Mouse (Mus musculus): ENCODE results near the gene Pex11a. TPM values are rescaled to one million over a fixed set of nuclear protein-coding genes. Genes with fewer than 3 reads are reported as not detected.
A peak's percentile ranks its signal among the peaks of the same experiment; 100 is the strongest.
"Not testable (repeated sequence)": the region's sequence is repeated elsewhere in the genome, so short reads cannot be mapped to it uniquely, and the experiment has no call there.

Gene Pex11a
- polyA plus RNA-seq (2015; fragmentation: Nextera tagmentation; extraction: Ambion mirVana): 12.7 and 12.8 TPM in 2 replicates

GRCm38 (mm10) chr7:79742659-79743536, at the start of gene Pex11a, which contains the start of gene Wdr93:
Gene Pex11a (minus strand): TSS chr7:79743131.
Gene Wdr93 (plus strand): TSS chr7:79743163.
- ATAC-seq: peak; percentile 90
- H3K4me2 ChIP-seq (ENCODE audit: low read depth, low read length): peak within 1 kb of the TSS; percentile 95
- H3K9ac ChIP-seq (ENCODE audit: low read depth, low read length): peak within 1 kb of the TSS; percentile 76
- peak within 1 kb of the TSS; percentile 72 for H3K4me3 ChIP-seq (ENCODE audit: low read length)
- no peaks in the 10 kb centered on the region for H3K27me3 ChIP-seq (replicated peaks; ENCODE audit: control insufficient read depth, insufficient read depth, low read length)
- no peaks in the 10 kb centered on the region for H3K36me3 ChIP-seq (ENCODE audit: control insufficient read depth, insufficient read depth, low read length)
- 2% methylated on average over 46 of the region's 46 CpGs for WGBS
- no peaks in the 10 kb centered on the region for H3K9me3 ChIP-seq (ENCODE audit: control insufficient read depth, low read length)
- 0 out of 2 replicates have a peak, but pooled peaks cover 7% of the 10 kb centered on the region for H3K4me1 ChIP-seq (ENCODE audit: control insufficient read depth, insufficient read depth, low read length)
- H3K27ac ChIP-seq (ENCODE audit: low read length): no peak within 1 kb of the TSS

- not testable (repeated sequence) for H3K4me2 ChIP-seq (ENCODE audit: low read depth, low read length); H3K36me3 ChIP-seq (ENCODE audit: control insufficient read depth, insufficient read depth, low read length); H3K4me3 ChIP-seq (ENCODE audit: low read length); H3K9me3 ChIP-seq (ENCODE audit: control insufficient read depth, low read length); H3K9ac ChIP-seq (ENCODE audit: low read depth, low read length)
- Histone ChIP-seq H3K4me1 (ENCODE audit: control insufficient read depth, insufficient read depth, low read length) (peaks cover 17% of the 10 kb centered on the region), H3K27me3 (replicated peaks; ENCODE audit: control insufficient read depth, insufficient read depth, low read length) (peaks cover 32% of the 10 kb centered on the region), H3K27ac (ENCODE audit: low read length) (peak overlapping the region; percentile 79)
- ATAC-seq: peak; percentile 92
- 12% methylated on average over 2 of the region's 2 CpGs for WGBS
Measured at GRCm38 (mm10) chr7:79789812-79790211, 46.9 kb upstream of the Pex11a start.

DNA sequence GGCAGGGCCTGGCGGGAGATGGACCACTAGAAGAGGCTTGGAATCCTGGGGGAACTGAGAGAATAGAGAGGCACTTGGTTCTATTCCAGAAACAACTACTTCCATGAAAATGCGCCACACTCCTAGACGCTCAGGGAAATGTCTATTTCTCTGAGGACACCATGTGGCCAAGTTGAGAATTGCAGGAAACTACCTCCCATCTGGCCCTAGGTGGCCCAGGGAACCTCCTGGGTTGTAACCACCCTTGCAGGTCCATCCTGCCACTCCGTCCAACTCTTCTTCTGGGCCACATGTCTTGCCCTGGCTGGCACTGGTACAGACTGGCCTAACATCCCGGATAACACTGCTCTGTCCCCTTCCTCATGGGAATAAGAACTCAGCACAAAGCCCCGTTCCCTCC, 43.4 kb upstream of the Pex11a start:
- ATAC-seq: peak; percentile 12; the same call in 1 of the 2 replicates
- no peak overlapping the region for H3K27ac ChIP-seq (ENCODE audit: low read length)
- H3K4me3 ChIP-seq (ENCODE audit: low read length): no peak overlapping the region
- 25% methylated on average over 6 of the region's 6 CpGs for WGBS
- H3K9ac ChIP-seq (ENCODE audit: low read depth, low read length): no peak overlapping the region
- peaks cover 6% of the 10 kb centered on the region for H3K27me3 ChIP-seq (replicated peaks; ENCODE audit: control insufficient read depth, insufficient read depth, low read length)
- H3K9me3 ChIP-seq (ENCODE audit: control insufficient read depth, low read length): no peaks in the 10 kb centered on the region
- no peak overlapping the region for H3K4me2 ChIP-seq (ENCODE audit: low read depth, low read length)
- H3K36me3 ChIP-seq (ENCODE audit: control insufficient read depth, insufficient read depth, low read length): no peaks in the 10 kb centered on the region
- peaks cover 3% of the 10 kb centered on the region; the same call in 1 of the 2 replicates for H3K4me1 ChIP-seq (ENCODE audit: control insufficient read depth, insufficient read depth, low read length)

DNA sequence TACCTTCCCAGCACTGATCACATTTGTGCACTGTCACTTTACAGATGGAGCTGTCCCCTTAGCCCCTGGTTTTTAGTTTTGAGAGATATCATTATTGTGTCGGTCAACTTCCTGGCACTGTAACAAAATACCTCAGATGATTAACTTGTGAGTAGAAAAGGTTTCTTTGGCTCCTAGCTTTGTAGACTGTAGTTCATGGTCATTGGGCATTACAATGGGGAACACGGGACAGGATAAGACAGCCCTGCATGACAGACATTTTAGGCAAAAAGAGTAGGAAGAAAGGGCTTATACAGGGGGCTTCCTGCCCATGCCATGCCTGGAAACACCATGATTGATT, 39.6 kb upstream of the Pex11a start:
- H3K36me3 ChIP-seq (ENCODE audit: control insufficient read depth, insufficient read depth, low read length): no peaks in the 10 kb centered on the region
- no peaks in the 10 kb centered on the region for H3K27me3 ChIP-seq (replicated peaks; ENCODE audit: control insufficient read depth, insufficient read depth, low read length)
- H3K4me2 ChIP-seq (ENCODE audit: low read depth, low read length): no peak overlapping the region
- H3K9me3 ChIP-seq (ENCODE audit: control insufficient read depth, low read length): no peaks in the 10 kb centered on the region
- no peak for ATAC-seq
- no peak overlapping the region for H3K27ac ChIP-seq (ENCODE audit: low read length)
- H3K9ac ChIP-seq (ENCODE audit: low read depth, low read length): no peak overlapping the region
- 82% methylated on average over 2 of the region's 2 CpGs for WGBS
- H3K4me1 ChIP-seq (ENCODE audit: control insufficient read depth, insufficient read depth, low read length): peaks cover 9% of the 10 kb centered on the region
- H3K4me3 ChIP-seq (ENCODE audit: low read length): no peak overlapping the region

DNA sequence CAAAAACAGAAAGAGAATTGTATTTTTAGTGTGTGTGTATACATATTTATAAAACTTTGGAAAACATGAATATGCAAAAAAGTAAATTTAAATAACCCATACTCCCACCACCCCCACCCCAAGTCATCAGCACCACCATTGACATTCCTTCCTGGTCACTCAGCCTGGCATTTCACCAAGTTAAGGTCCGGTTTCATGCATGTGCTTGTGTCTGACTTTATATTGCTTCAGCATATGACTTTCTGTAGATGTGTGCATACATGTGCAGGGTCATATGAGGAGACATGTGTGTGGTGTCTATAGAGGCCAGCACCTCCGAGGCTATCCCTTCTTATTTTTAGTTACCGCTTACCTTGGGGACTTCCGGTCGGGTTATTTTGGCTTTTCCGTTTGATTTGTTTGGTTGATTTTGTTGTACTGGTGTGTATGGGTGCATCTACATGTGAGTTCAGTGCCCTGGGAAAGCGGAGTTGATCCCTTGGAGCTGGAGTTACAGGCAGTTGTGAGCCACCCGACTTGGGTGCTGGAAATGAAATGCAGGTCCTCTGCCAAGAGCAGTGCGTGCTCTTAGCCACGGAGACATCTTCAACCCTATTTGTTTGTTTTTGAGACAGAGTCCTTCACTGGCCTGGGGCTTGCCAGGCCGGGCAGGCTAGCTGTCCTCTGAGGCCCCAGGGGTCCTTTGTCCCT, 39.0 kb upstream of the Pex11a start:
- H3K36me3 ChIP-seq (ENCODE audit: control insufficient read depth, insufficient read depth, low read length): no peaks in the 10 kb centered on the region
- H3K27me3 ChIP-seq (replicated peaks; ENCODE audit: control insufficient read depth, insufficient read depth, low read length): no peaks in the 10 kb centered on the region
- no peak overlapping the region for H3K9ac ChIP-seq (ENCODE audit: low read depth, low read length)
- no peak overlapping the region for H3K4me3 ChIP-seq (ENCODE audit: low read length)
- no peak overlapping the region for H3K27ac ChIP-seq (ENCODE audit: low read length)
- H3K4me2 ChIP-seq (ENCODE audit: low read depth, low read length): no peak overlapping the region
- ATAC-seq: no peak
- H3K9me3 ChIP-seq (ENCODE audit: control insufficient read depth, low read length): no peaks in the 10 kb centered on the region
- peaks cover 9% of the 10 kb centered on the region for H3K4me1 ChIP-seq (ENCODE audit: control insufficient read depth, insufficient read depth, low read length)
- WGBS: 80% methylated on average over 11 of the region's 11 CpGs

- Histone ChIP-seq H3K4me2 (ENCODE audit: low read depth, low read length) (peak overlapping the region; percentile 72), H3K9ac (ENCODE audit: low read depth, low read length) (peak overlapping the region; percentile 66), H3K27ac (ENCODE audit: low read length) (peak overlapping the region; percentile 62; the same call in 1 of the 2 replicates), H3K4me1 (ENCODE audit: control insufficient read depth, insufficient read depth, low read length) (peaks cover 9% of the 10 kb centered on the region), H3K27me3 (replicated peaks; ENCODE audit: control insufficient read depth, insufficient read depth, low read length) (no peaks in the 10 kb centered on the region), H3K9me3 (ENCODE audit: control insufficient read depth, low read length) (no peaks in the 10 kb centered on the region), H3K4me3 (ENCODE audit: low read length) (peak overlapping the region; percentile 45), H3K36me3 (ENCODE audit: control insufficient read depth, insufficient read depth, low read length) (no peaks in the 10 kb centered on the region)
- ATAC-seq: peak; percentile 83
- WGBS: 23% methylated on average over 16 of the region's 16 CpGs
Measured at GRCm38 (mm10) chr7:79780647-79781626, 38.0 kb upstream of the Pex11a start.

DNA sequence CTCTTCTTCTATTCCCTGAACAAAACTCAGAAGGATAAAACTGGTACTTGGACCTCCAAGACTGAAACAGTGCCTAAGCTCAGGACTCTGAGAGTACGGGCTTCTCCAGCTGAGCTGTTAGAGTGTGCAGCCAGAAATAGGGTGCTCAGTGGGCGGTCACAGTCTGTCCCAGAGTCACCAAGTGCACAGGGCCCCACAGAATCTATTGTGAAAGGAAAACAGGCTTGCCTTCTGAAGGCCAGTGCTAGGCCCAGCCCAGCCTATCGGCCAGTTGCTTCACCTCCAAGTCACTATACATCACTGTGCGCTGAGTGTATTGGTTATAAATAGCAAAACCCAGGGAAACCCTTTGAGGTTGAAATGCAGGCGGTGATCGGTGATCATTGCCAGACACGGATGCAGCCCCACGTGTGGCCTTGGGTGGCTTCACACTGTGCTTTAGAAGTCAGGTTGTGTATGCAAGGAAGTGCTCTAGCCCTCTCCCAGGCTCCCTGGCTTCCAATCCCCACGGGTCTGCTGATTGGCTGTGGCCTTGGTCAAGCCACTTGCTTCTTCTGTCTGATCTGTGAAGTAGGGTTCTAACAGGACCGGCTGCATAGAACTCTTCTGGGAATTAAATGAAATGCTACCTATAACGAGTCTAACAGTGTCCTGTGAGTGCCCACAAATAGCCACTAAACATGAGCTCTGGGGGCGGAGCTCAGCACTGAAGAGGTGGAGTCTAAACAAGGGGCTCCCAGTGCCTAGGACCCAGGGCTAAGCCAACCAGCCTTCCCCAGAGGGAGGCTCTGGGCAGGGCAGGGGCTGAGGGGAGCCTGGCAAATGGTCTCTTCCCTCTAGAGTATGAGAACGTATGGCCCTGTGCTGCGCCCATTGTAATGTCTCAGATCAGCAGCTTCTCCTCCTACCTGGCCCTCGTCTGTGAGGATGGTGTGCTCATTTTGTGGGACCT, 28.9 kb upstream of the Pex11a start:
- Histone ChIP-seq H3K27ac (ENCODE audit: low read length) (no peak overlapping the region), H3K4me3 (ENCODE audit: low read length) (no peak overlapping the region), H3K27me3 (replicated peaks; ENCODE audit: control insufficient read depth, insufficient read depth, low read length) (no peaks in the 10 kb centered on the region), H3K4me2 (ENCODE audit: low read depth, low read length) (no peak overlapping the region), H3K9me3 (ENCODE audit: control insufficient read depth, low read length) (no peaks in the 10 kb centered on the region), H3K9ac (ENCODE audit: low read depth, low read length) (no peak overlapping the region), H3K36me3 (ENCODE audit: control insufficient read depth, insufficient read depth, low read length) (no peaks in the 10 kb centered on the region), H3K4me1 (ENCODE audit: control insufficient read depth, insufficient read depth, low read length) (no peaks in the 10 kb centered on the region)
- 46% methylated on average over 15 of the region's 15 CpGs for WGBS
- peak; percentile 13; the same call in 1 of the 2 replicates for ATAC-seq

DNA sequence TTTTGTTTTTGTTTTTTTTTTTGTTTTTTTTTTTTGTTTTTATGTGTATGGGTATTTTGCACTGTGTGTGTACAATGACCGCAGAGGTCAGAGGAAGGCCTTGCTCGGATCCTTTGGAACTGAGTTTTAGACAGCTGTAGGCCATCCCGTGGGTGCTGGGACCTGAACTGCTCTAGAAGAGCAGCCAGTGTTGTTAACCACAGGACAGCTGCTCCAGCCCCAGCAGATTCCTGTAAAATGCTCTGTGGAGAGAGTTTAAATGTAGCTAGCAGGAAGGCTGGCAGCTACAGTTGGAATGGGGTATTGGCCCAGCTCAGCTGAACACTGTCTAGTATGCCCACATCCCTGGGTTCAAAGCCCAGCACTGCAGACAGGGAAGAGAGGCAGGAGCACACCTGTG, 26.7 kb upstream of the Pex11a start:
- Histone ChIP-seq H3K4me2 (ENCODE audit: low read depth, low read length) (no peak overlapping the region), H3K36me3 (ENCODE audit: control insufficient read depth, insufficient read depth, low read length) (no peaks in the 10 kb centered on the region), H3K27me3 (replicated peaks; ENCODE audit: control insufficient read depth, insufficient read depth, low read length) (no peaks in the 10 kb centered on the region), H3K9ac (ENCODE audit: low read depth, low read length) (no peak overlapping the region), H3K9me3 (ENCODE audit: control insufficient read depth, low read length) (no peaks in the 10 kb centered on the region), H3K4me3 (ENCODE audit: low read length) (no peak overlapping the region), H3K27ac (ENCODE audit: low read length) (no peak overlapping the region), H3K4me1 (ENCODE audit: control insufficient read depth, insufficient read depth, low read length) (no peaks in the 10 kb centered on the region)
- ATAC-seq: no peak
- WGBS: 74% methylated on average over 3 of the region's 3 CpGs
